Mouse (Mus musculus) liver, postnatal 0 days (tissue): Measurements from ENCODE around the gene Chst11. TPM values are rescaled to one million over a fixed set of nuclear protein-coding genes. Genes with fewer than 3 reads are reported as not detected.
A peak's percentile ranks its signal among the peaks of the same experiment; 100 is the strongest.

Experiments
- ATAC-seq: fragments of 200-750 bp; cut with Nextera tagmentation; 2 replicates; pipeline ENCODE4 v1.8.0; 2017; ENCODE audit warnings: mild to moderate bottlenecking, moderate library complexity
- DNase-seq: peaks from one replicate; pipeline ENCODE4 v3.0.0-alpha.2; 2016
- H3K27ac ChIP-seq: fragments of 300-500 bp; sonication (generic); 2 replicates; pipeline ENCODE4 v1.5.1; 2014; ENCODE audit warnings: antibody characterized with exemption, moderate library complexity, mild to moderate bottlenecking, low read depth
- H3K27me3 ChIP-seq: fragments of 300-500 bp; sonication (generic); 2 replicates; pipeline ENCODE4 v1.6.1; 2014; ENCODE audit warnings: low read length, control low read depth, mixed read lengths; ENCODE audit not compliant: insufficient read depth
- H3K36me3 ChIP-seq: fragments of 300-500 bp; sonication (generic); replicated peaks from 2 replicates; pipeline ENCODE4 v1.6.1; 2014; ENCODE audit warnings: mild to moderate bottlenecking, control low read depth, low read length, moderate library complexity, mixed read lengths; ENCODE audit not compliant: insufficient read depth
- H3K4me1 ChIP-seq: fragments of 300-500 bp; sonication (generic); 2 replicates; pipeline ENCODE4 v1.6.1; 2014; ENCODE audit warnings: antibody characterized with exemption, mild to moderate bottlenecking, control low read depth; ENCODE audit not compliant: insufficient read depth
- H3K4me2 ChIP-seq: fragments of 300-500 bp; sonication (generic); 2 replicates; pipeline ENCODE4 v1.6.1; 2014; ENCODE audit warnings: low read depth, mild to moderate bottlenecking, low read length, moderate library complexity, mixed read lengths
- H3K4me3 ChIP-seq: fragments of 300-500 bp; sonication (generic); 2 replicates; pipeline ENCODE4 v1.5.1; 2014; ENCODE audit warnings: low read depth, low read length
- H3K9ac ChIP-seq: fragments of 300-500 bp; sonication (generic); replicated peaks from 2 replicates; pipeline ENCODE4 v1.6.1; 2014; ENCODE audit warnings: mild to moderate bottlenecking, moderate library complexity
- H3K9me3 ChIP-seq: fragments of 300-500 bp; sonication (generic); 2 replicates; pipeline ENCODE4 v1.6.1; 2016; ENCODE audit warnings: mild to moderate bottlenecking, control low read depth, low read length, mixed read lengths
- CTCF ChIP-seq: sonication (generic); IDR thresholded peaks from 2 replicates; pipeline ENCODE4 v1.5.1; 2016; ENCODE audit warnings: antibody characterized with exemption, low read depth
- EP300 ChIP-seq: IDR thresholded peaks from 2 replicates; pipeline ENCODE4 v1.6.1; 2016; ENCODE audit warnings: antibody characterized with exemption, low read depth, mild to moderate bottlenecking
- WGBS: fragments of 180-500 bp; shearing (Covaris S2); extraction: QIAGEN DNeasy Blood & Tissue Kit; methylation state at CpG from one replicate; pipeline ENCODE4 v1.1.7; 2014; ENCODE audit not compliant: insufficient replicate concordance; 5-methylcytosine and 5-hydroxymethylcytosine counted together
- polyA plus RNA-seq: library from polyadenylated mRNA; unstranded; fragments of >200 nt; fragmentation: Nextera tagmentation; extraction: Ambion mirVana; gene quantifications from 2 replicates; pipeline ENCODE4 v1.2.1, GENCODE M21; 2015

Chst11 gene
- polyA plus RNA-seq, 1 experiment from 2014 or later, result 0.40 TPM

DNA sequence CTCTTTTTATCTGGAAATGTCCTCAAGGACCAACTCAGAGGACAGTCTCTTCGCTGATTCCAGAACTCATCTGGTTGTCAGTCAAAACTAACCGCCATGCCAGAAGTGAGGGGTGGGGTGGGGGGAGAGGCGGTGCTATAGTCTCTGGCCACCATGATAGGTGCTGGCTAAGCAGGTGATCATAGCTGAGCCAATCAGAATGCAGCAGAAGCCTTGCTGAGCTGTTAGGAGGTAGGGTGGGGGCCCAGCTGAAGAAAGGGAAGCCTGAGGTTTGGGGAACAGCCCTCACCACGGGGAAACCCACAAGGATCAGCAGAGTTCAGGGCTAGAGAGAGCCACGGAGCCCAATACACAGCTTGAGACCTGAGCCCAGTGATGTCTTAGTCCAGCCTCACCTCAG lies 11.1 kb upstream of the Chst11 start:
- no peak overlapping the region for H3K4me2 ChIP-seq
- no peaks in the 10 kb centered on the region for H3K36me3 ChIP-seq
- WGBS, result 42% methylated on average over 5 of the region's 5 CpGs
- ATAC-seq (peak; percentile 68), DNase-seq (no peak)
- H3K27me3 ChIP-seq, result no peaks in the 10 kb centered on the region
- no peak overlapping the region for H3K9ac ChIP-seq
- no peaks in the 10 kb centered on the region; the same call in 1 of the 2 replicates for H3K4me1 ChIP-seq
- no peak overlapping the region for H3K27ac ChIP-seq
- no peaks in the 10 kb centered on the region for H3K9me3 ChIP-seq
- TF ChIP-seq CTCF, result no peak
- TF ChIP-seq EP300, result no peak
- no peak overlapping the region for H3K4me3 ChIP-seq

DNA sequence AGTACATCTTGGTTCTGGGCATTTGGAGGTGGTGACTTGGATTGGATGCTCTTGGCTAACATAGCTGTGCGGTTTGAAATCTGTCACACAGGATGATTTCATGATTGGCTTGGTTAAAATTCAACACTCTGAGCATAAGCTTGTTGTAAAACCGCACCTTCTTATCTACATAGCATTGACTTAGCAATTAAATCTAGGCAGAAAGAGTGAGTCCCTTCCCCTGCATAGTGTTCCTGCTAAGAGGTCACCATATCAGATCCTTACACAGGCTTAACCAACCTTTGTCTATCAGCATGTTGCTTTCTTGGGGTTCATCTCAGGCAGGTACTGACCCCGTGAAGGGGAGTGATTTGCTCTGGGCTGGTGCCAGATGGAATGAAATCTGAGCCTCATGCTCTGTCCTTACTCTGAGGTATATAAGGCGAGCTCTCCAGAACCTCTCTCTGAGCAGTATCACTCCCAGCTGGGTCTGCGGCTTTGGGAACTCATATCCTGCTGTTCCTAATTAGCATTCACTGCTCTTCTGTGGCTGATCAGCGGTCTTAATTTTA lies 10.6 kb upstream of the Chst11 start:
- no peaks in the 10 kb centered on the region for H3K36me3 ChIP-seq
- no peak overlapping the region for H3K4me2 ChIP-seq
- no peaks in the 10 kb centered on the region for H3K9me3 ChIP-seq
- TF ChIP-seq CTCF (no peak), EP300 (no peak)
- H3K9ac ChIP-seq, result no peak overlapping the region
- H3K27ac ChIP-seq, result no peak overlapping the region
- no peak overlapping the region for H3K4me3 ChIP-seq
- ATAC-seq (no peak), DNase-seq (no peak)
- 58% methylated on average over 6 of the region's 6 CpGs for whole genome bisulfite sequencing
- H3K27me3 ChIP-seq, result no peaks in the 10 kb centered on the region
- H3K4me1 ChIP-seq, result no peaks in the 10 kb centered on the region; the same call in 1 of the 2 replicates

DNA sequence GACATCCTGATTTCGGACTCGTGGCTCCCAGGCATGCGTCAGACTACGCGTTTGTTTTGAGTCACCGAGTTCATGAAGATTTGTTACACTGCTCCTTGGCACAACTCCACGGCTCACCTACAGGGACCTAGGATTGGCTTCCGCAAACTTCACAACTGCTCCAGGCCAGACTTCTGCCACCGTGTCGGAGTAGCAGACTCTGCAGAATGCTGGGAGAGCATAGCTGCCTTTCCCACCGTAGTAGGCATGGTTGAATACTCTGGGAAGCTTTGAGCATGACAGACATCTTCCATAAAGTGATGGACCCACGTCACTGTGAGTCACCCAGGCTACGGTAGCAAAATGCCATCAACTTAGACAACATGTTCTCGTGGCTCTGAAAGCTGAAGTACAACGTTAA lies 9.5 kb upstream of the Chst11 start:
- Histone ChIP-seq H3K4me1 (no peaks in the 10 kb centered on the region; the same call in 1 of the 2 replicates), H3K9me3 (no peaks in the 10 kb centered on the region), H3K4me3 (no peak overlapping the region), H3K9ac (no peak overlapping the region), H3K27me3 (0 out of 2 replicates have a peak, but pooled peaks cover 4% of the 10 kb centered on the region), H3K4me2 (no peak overlapping the region), H3K36me3 (no peaks in the 10 kb centered on the region), H3K27ac (no peak overlapping the region)
- no peak for DNase-seq
- 88% methylated on average over 15 of the region's 15 CpGs for WGBS
- TF ChIP-seq EP300 (no peak), CTCF (no peak)
- ATAC-seq, result no peak

DNA sequence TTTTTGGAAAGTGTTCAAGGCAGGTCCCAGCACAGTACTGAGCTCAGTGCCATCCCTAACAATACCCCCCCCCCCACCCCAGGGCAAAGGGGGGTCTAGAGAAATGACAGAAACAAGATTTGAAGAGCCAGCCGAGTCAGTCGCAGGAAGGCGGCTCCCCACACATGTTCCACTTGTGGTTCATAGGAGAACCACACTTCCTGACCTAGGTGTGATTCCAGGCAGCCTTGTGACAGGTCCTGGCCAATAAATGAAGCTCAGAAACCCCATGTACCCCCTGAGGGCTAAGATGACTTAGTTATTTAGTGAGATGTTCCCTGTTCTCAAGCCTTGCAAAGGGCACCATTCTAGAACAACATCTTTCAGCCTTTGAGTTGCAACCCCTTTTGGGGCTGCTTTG lies 3.0 kb upstream of the Chst11 start:
- ATAC-seq (no peak), DNase-seq (no peak)
- Histone ChIP-seq H3K4me2 (no peak overlapping the region), H3K4me1 (peaks cover 10% of the 10 kb centered on the region), H3K9ac (no peak overlapping the region), H3K27ac (no peak overlapping the region), H3K27me3 (peaks cover 40% of the 10 kb centered on the region), H3K9me3 (no peaks in the 10 kb centered on the region), H3K36me3 (no peaks in the 10 kb centered on the region), H3K4me3 (no peak overlapping the region)
- TF ChIP-seq CTCF, result no peak
- no peak for TF ChIP-seq EP300
- 22% methylated on average over 3 of the region's 3 CpGs for WGBS

DNA sequence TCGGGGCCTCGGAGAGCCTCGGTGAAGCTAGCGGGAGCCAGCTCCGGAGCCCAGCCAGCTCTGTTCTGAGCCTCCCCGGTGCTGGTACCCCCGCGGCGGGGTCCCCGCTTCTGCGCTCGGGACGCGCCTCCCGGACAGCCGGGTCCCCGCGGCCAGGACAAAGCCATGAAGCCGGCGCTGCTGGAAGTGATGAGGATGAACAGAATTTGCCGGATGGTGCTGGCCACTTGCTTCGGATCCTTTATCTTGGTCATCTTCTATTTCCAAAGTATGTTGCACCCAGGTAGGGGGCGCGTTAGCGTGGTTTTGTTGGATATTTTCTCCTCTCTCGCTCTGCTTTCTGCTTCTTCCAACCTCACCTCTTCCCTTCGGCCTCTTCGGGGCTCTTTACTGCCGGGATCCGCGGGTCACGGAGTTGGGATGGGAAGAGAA lies 418 bp downstream of the Chst11 start:
- WGBS, result 0% methylated on average over 32 of the region's 32 CpGs
- ATAC-seq (peak; percentile 19), DNase-seq (peak; percentile 51)
- H3K9me3 ChIP-seq, result no peaks in the 10 kb centered on the region
- TF ChIP-seq CTCF (peak; percentile 56), EP300 (no peak)
- H3K27ac ChIP-seq, result peak overlapping the region; percentile 67
- H3K36me3 ChIP-seq, result no peaks in the 10 kb centered on the region
- peaks cover 36% of the 10 kb centered on the region for H3K27me3 ChIP-seq
- peak overlapping the region; percentile 69 for H3K9ac ChIP-seq
- peak overlapping the region; percentile 74 for H3K4me3 ChIP-seq
- peak overlapping the region; percentile 78 for H3K4me2 ChIP-seq
- peaks cover 17% of the 10 kb centered on the region for H3K4me1 ChIP-seq

DNA sequence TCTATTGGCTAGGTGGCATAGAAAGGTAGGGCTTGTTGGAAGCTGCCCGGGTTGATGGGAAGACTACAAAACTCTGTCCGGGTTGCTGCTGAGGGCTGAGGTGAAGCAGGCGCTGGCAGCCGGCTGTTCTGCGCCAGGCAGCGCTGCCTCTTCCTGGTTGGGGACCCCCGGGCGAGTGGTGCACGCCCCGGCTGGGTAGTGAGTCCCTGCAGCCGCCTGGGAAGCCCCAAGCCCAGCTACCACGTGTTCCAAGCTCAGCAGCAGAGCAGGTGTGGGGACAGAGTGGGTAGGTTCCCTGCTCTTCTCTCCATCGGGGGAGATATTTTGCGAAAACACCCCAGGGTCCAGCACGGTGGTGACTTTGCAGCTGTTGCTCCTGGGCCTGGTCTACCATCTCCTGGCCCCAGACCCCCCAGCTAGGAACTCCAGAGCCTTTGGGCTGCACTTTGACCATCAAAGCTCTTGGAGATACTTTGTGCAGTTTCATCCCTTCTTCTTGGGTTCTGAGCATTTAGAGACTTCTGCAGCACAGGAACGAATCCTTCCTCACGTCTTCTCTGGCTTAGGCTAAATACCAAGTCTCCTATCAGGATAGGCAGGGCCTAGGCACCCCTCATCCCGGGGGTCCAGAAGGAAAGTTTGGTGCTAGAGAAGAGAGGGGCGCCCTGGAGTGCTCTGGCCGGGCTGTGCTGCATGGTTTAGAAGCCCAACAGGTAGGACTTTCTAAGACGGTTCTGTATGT lies 1.1 kb downstream of the Chst11 start:
- H3K4me1 ChIP-seq, result peaks cover 24% of the 10 kb centered on the region
- TF ChIP-seq CTCF, result no peak
- TF ChIP-seq EP300, result no peak
- H3K27me3 ChIP-seq, result peaks cover 36% of the 10 kb centered on the region
- peak overlapping the region; percentile 78 for H3K4me2 ChIP-seq
- H3K36me3 ChIP-seq, result no peaks in the 10 kb centered on the region
- ATAC-seq, result peak; percentile 10; the same call in 1 of the 2 replicates
- peak overlapping the region; percentile 74 for H3K4me3 ChIP-seq
- H3K9me3 ChIP-seq, result no peaks in the 10 kb centered on the region
- 4% methylated on average over 21 of the region's 21 CpGs for WGBS
- peak overlapping the region; percentile 69 for H3K9ac ChIP-seq
- DNase-seq, result no peak
- peak overlapping the region; percentile 67; the same call in 1 of the 2 replicates for H3K27ac ChIP-seq
